Mouse (Mus musculus) urinary bladder, adult 2 months (tissue): ENCODE data around the gene Cyp3a41a. TPM values are rescaled to one million over a fixed set of nuclear protein-coding genes. Genes with fewer than 3 reads are reported as not detected.
"Not testable (repeated sequence)": the region's sequence is repeated elsewhere in the genome, so short reads cannot be mapped to it uniquely, and the experiment has no call there.

Source experiments
- DNase-seq: peaks from one replicate; pipeline ENCODE4 v3.0.0; 2022; ENCODE audit warnings: low spot score
- polyA plus RNA-seq: library from polyadenylated mRNA; depleted of rRNA; stranded (reverse); fragments of >200 nt; gene quantifications from 2 replicates; pipeline ENCODE4 v1.2.3, GENCODE M21; 2012; rRNA removed

Gene Cyp3a41a
- polyA plus RNA-seq = not detected in 2 replicates

DNA sequence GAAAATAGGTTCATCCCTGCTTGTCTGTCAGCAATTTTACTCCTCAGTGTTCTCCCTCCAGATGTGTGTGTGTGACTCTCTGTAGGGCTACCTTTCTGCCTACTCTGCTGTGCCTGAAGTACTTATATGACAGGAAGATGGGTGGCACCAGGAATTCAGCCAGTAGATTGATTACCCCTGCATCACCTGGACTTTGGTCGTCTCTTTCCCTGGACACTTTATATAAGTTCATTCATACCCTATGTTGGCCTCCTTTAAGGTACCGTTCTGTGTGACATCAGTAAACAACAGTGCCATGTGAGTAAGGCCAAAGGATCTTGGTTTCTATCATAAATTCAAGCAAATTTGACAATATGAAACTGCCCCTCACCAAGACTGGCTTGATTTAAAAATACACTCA, at the start of gene Cyp3a41a:
TSS of gene Cyp3a41a (minus strand) at position 101 of the 400 bp plus-strand sequence.
- not testable (repeated sequence) for DNase-seq

- DNase-seq = not testable (repeated sequence)
Measured at GRCm38 (mm10) chr5:145737512-145737911, 17.6 kb upstream of the Cyp3a41a start.

- DNase-seq = not testable (repeated sequence)
Measured at GRCm38 (mm10) chr5:145714296-145714695, 5.6 kb downstream of the Cyp3a41a start.

DNA sequence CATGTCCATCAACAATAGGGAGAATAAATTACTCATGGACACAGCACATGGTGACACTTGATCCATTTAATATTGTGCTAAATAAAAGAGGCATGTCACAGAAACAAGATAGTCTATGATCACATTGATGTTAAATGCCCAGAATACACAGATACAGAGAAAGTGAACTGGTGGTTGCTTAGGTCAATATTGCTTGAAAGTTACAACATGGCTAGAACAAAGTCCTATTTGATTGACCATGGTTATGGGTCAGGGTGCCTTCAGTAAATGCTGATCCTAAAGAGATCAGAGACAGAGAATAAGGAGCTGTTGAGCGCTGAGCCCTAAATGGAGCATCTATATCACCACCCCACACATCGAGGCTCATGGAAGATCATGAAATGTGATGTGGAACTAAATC, 12.6 kb downstream of the Cyp3a41a start:
- not testable (repeated sequence) for DNase-seq

DNA sequence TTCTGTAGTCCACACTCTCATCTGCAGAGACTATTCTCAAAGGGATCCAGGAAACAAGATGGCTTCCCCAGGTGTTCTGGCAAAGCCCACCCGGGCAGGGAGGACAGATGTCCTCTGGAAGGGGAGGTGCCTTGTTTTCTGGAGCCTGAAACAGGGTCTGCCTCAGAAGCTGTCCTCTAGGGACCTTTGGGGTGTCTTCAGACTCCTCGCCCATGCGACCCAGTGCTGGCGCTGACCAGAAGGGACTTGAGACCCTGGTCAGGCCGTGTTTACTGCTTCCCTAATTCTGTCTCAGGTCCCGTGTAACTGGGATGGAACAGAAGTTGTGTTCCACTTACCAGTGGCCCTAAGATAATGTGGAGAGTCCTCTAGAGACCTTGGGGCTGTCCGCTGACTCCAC, 57.9 kb downstream of the Cyp3a41a start:
- no peak for DNase-seq

- no peak for DNase-seq
Measured at GRCm38 (mm10) chr5:145647779-145648178, 72.2 kb downstream of the Cyp3a41a start.

Other genes starting within 250 kb of the Cyp3a41a start
- not detected in 2 replicates for gene Cyp3a41b, start 135.4 kb downstream of the Cyp3a41a start, polyA plus RNA-seq
- not detected in 2 replicates for gene Cyp3a44, start 85.7 kb upstream of the Cyp3a41a start, polyA plus RNA-seq
- not detected in 2 replicates for gene Cyp3a11, start 159.8 kb upstream of the Cyp3a41a start, polyA plus RNA-seq